Mouse (Mus musculus) CD8-positive naive resting alpha-beta T cell, adult 2 months (primary cell): ENCODE measurements around the gene Fbxo36.
A peak's percentile ranks its signal among the peaks of the same experiment; 100 is the strongest.

Experiments
- DNase-seq, 2 experiments: peaks; one replicate each; pipeline ENCODE4 v3.0.0; 2022; ENCODE audit warnings: low read depth in 2 of 2, low spot score in 2 of 2

Gene Fbxo36

DNA sequence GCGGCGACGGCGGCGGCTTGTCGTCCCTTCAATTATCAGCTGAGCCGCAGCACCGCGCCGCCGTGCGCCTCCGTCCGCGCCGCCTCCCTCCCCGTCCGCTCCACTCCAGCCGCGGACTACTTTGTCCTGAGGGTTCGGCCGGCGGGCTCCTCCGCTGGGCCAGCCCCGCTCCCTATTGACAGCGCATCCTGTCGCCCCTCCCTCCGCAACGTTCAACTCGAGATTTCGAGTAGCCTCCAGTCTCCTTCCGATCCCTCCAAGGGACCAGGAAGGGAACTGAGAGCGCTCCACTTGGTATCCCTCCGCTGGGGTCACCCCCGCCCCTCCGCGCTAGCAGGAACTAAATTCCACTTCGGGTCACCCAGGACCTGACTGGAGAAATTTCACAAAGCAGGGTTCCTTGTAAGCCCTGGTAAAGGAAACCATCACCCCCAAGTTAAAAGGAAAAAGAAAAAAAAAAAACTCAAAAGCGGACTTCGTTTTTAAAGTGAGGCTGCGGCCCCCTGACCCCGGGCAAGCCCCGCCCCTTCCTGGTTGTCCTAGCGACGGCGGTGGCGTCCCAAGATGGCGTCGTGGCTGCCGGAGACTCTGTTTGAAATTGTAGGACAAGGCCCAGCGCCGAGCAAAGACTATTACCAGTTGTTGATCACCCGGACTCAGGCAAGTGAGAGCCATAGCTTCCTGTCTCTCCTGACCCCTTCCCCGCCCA lies at the start of gene Fbxo36:
TSS of gene Fbxo36 (plus strand) at position 533 of the 709 bp plus-strand sequence.
- peak; percentile 84 to 89 for DNase-seq

DNA sequence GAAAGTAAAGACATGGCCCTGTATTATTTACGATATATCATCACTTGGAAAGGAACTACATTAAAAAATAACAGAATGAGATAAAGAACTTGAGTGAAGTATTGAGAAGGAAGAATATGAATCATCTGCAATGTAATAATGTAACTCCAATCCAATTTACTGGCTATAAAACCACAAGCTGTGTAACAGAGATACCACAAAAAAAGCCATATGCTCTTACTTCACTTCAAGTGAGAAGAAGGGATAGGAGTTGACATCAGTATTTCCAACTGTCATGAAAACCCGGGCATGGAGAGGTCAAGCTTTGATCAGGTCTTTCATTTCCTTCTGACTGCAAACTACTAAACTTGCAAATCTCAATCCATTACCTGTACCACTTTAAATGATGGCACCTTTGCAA lies 48.2 kb upstream of the Fbxo36 start:
- no peak for DNase-seq

DNA sequence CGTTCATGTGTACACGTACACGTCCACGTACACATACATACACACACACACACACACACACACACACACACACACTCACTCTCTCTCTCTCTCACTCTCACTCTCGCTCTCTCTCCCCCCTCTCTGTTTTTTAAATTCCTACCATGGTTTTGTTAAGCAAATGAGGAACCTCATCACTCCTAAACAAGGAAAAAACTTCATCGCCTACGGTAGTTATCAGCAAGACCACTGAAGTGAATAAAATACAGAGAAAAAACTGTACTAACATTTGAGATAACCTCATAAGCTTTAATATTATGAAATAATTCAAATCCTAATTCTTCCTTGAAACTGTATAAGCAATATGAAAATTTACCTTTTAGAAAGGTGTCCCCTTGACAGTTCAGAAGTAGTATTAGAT lies 44.3 kb upstream of the Fbxo36 start:
- DNase-seq = no peak

DNA sequence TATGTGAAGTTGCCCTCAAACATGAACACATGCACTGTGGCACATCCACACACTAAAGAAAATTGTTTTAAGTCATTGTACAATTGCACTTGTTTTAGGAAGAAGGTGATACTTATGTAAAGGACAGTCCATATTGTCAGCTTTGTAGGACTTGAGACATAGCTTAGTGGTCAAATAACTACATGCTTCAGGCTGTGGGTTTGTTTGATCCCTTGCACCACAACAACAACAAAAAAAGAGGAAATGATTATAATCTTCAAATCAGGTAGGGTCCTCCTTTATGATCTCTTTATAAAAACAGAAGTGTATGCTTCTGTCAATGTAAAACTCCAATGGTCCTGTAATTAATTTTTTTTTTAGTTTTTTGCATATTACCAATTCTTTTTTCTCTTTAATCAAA lies 40.5 kb upstream of the Fbxo36 start:
- DNase-seq = no peak

DNA sequence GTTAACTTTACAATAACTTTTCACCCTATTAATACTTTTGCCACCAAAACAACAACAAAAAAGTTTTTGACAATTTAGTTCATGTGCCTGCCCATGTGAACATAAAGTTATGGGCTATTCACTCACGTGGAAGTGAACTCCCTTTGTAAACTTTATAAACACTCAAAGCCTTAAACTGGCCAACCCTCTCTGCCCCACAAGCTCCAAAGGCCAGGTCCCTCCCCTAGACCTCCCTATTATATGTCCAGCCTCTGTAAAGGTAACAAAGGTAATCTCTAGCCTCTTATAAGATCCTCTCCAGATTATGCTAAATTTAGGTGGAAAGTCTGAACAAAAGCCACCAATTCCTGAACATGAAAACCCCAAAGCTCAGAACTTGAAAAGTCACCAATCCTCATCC lies 35.9 kb upstream of the Fbxo36 start:
- no peak for DNase-seq

DNA sequence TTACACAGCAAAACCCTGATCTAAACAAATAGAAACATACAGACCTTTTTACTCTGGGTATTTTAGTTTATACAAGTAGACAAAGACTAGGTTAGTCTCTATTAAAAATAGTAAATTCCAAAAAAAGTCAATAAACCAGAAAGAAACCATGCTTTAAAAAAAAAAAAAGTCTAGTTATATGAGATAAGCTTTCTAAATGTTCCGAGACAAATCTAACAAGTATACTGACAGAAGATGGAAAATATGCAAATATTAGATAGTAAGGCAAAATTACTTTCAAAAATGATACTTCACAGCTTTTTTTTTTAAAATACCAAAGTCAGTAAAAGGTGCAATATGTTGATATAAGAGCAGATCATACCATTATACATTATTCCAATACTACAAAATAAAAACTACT lies 22.0 kb upstream of the Fbxo36 start:
- DNase-seq = no peak

DNA sequence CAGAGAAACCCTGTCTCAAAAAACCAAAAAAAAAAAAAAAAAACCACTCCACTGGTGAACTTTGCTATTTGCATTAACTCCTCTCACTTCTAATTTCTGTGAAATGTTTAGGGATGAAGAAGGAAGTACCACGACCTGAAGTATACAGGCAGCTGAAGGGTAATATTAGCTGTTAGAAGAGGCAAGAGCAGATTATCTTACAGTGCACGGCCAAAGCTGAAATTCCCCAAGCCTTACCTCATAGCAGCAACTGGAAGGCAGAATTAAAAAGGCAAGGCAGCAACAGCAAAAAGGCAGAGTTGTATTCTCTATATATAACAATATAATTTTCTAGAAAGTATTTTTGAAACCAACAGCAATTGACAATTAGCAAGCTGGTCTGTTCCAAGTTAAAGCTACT lies 14.6 kb upstream of the Fbxo36 start:
- DNase-seq = no peak

DNA sequence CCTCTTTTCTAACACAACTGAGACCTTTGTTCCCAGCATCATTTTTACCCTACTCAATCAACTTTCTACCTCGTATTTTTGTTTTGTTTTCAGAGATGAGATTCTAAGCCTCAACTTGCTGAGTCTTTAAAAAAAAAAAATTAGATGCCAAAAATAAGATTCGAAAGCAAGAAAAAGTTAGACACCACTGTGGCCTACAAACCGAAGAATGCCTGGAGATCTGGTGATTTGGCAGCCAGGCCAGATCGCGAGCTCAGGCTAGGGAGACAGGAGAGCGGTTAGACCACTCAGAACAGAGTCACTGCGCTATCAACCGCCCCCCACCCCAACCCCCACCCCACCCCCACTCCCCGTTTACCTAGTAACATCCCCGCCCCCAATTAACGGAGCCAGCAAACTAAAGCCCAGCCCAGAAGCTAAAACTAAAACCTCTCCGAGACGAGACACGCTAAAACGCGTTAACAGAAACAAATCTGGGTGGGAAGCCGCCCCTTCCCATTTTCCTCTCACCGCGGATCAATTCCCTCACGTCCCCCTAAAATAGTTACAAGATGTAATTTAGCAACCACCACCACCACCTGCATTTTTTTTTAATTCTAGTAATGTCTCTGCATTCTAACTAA lies 2.0 kb upstream of the Fbxo36 start:
- no peak for DNase-seq

DNA sequence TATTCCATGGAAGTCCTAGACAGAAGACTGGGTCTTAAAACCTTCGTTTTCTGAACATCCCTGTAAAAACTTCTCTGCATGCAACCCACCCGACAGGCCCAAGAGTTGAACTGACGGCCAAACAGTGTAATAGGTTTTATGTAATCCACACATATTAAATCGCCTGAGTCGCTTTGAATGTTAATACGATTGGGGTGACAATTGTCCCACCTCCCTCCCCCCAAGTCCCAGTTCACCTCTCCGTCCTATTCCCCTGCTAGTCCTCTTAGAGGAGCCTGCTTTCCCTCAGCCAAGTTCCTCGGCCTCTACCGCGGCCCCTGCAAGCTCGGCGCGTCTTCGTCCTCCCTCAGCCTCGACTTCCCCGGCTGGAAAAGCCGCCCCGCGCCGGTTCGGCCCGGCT lies 1.5 kb upstream of the Fbxo36 start:
- DNase-seq = no peak

DNA sequence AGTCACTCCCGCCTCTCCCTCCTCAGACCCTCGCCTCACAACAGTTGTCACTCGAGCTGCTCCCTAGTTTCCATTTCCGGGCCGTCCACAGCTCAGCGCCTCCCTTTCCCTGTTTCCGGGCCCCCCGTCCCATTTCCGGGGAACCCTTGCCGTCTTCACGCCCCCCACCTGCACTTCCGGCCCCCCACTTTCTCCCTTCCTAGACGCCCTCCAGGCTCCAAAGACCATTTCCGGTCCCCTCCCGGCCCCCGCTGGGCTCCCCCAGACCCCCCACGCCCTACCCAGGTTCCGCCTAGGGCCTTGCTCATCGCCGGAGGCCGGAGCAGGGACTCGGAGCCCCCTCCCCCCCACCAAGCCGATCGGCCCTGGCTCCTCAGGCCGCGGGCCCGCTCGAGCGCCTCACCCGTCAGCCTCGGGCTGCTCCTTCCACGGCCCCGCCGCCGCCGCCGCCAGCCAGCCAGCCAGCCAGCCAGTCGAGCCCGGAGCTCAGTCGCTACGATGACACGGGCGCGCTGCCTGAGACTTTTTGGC lies 955 bp upstream of the Fbxo36 start:
- DNase-seq = peak; percentile 44 to 55

DNA sequence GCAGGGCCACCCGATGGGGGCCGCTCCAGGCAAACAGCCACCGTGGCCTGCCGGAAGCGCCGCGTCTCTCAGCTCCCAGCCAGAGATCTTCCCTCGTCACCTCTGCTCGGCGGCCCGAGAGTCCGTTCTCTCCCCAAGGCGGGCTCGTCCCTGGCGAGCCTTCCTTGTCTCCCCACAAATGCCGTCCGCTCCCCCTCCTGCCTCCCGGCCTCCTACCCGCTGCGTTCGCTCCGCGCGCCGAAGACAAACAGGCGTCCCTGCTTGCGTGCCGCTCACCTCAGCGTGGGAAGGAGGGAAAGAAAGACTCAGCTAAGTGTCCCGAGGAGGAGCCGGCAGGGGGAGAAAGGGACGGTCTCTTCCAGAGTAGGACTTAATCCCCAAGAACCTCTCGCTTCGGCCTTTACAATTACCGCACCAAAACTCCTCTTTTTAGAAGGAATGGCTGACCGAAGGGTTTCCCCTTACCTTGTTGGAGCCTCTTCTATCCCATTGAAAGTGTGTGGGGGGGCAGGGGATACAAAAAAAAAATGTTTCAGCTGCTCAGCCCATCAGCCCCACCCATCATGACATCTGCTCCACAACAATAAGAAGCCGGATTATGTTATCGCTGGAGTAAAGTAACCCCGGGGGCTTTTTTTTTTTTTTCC lies 500 bp downstream of the Fbxo36 start, which contains the start of gene Trip12:
TSS of gene Trip12 (minus strand) at position 499 of the 647 bp plus-strand sequence.
- no peak for DNase-seq

DNA sequence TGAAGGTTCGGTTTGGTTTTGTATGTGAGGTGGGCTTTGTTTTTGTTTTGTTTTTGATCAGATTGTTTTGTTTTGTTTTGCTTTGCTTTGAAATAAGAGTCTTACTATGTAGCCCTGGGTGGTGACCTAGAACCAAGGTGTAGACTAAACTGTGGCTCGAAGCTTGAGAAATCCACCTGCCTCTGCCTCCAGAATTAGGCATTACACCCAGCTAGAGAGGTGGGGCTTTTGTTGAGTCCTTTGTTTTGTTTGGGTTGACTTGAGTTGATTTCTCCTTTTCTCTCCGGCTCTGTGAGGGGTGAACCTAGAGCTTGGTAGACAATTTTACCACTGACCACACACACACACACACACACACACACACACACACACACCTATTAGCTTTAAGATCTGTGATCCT lies 1.4 kb downstream of the Fbxo36 start:
- DNase-seq = no peak

DNA sequence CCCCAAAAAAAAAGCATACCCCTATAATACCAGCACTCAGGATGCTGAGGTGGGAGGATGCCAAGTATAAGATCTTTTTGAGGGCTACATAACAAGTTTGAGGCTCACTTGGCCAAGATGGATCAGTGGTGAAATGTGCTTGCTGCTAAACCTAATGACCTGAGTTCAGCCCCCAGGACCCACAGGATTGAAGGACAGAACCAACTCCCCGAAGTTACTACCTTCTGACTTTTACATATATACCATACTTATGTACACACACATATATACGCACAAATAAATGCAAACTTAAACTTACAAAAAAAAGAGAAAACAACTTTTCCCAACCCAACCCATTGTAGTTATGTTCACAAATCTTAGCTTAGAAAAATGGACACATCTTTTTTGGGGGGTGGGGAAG lies 3.7 kb downstream of the Fbxo36 start:
- DNase-seq = no peak

DNA sequence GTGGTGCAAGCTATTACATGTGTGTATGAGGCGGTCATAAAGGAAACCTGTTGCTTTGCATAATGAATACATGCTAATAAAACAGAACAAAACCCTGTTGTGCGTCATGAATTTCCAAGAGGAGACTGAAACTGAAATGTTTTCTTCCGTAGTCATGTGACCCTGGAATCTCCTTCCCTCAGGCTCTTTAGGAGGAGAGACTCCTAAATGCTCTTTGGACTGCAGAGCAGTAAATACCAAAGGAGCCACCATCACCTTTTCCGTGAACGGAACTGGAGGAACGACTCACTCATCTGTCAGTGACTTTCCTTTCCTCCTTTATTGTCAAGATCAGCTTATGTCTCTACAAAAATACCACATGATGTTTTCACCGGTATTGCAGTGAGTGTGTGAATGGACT lies 8.1 kb downstream of the Fbxo36 start:
- no peak for DNase-seq

DNA sequence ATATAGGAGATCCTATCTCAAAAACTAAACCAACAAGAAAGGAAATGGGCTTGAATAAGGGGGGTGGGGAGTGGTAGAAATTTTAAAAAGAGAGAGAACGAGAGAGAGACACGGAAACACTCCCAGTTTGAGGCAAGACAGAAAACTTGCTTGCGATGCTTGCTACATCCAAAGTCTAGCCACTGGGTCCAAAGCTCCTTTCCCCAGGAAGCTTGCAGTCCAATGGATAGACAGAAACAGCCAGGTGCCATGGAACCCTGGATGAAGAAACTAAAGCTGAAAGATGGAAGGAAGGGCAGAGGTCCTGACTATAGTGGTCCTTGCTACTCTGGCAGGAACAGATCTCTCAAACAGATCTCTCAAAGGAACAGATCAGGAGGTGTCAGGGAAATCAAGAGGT lies 8.7 kb downstream of the Fbxo36 start:
- DNase-seq = no peak

DNA sequence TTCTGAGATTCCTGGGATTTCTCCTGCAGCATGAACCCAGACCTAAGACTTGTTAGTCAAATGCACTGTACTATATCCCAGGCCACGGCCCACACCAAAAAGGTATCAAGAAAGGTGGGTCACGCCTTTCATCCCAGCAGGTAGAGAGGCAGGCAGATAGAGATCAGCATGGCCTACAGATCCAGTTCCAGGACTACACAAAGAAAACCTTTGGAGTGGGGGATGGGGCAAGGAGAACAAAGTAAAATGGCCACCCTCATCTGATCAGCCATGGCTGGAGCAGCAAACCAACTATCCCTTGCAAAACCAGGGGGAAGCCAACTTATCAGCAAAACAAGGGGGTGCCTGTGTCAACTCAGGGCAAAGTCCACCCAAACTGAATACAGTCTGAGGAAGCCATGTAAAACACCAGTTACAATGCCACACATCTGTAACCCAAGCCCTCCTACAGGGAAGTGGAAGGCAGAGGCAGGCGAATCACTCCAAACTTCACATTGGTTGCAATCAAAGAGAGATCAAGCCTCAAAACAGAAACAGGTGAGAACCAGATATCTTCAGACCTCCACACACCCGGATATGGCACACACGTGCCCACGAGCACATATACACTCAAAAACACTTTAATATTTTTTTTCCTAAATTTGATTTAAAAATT lies 9.3 kb downstream of the Fbxo36 start:
- DNase-seq = no peak

DNA sequence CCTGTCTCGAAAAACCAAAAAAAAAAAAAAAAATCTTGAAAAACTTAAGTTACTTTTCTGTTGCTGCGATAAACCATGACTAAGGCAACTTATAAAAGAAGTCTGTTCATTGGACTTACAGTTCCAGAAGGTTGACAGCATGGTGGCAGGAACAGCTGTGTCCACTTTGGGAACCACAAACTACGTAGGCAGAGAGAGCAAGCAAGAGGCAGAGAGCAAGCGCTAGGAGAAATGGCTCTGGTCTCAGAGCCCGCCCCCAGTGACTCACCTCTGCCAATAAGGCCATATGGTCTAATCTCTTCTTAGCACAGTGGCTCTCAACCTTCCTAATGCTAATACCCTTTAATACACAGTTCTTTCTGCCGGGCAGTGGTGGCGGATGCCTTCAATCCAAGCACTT lies 10.2 kb downstream of the Fbxo36 start:
- no peak for DNase-seq

DNA sequence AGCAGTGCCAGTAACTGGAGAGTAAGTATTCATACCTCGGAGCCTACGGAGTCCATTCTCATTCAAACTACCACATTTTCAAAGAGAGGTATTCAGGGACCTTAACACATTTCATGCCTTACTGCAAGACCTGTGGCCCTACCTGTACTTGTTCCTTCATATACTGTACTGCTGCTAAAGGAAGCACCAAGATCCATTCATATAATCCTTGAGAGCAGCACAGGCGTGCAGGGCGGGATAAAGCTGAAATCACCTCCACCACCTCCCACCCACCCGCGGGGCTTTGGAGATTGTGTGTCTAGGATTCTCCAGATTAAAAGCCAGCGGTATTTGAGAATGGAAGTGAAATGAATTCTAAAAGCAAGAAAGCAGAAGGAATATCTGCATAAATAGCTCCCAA lies 10.8 kb downstream of the Fbxo36 start:
- no peak for DNase-seq

DNA sequence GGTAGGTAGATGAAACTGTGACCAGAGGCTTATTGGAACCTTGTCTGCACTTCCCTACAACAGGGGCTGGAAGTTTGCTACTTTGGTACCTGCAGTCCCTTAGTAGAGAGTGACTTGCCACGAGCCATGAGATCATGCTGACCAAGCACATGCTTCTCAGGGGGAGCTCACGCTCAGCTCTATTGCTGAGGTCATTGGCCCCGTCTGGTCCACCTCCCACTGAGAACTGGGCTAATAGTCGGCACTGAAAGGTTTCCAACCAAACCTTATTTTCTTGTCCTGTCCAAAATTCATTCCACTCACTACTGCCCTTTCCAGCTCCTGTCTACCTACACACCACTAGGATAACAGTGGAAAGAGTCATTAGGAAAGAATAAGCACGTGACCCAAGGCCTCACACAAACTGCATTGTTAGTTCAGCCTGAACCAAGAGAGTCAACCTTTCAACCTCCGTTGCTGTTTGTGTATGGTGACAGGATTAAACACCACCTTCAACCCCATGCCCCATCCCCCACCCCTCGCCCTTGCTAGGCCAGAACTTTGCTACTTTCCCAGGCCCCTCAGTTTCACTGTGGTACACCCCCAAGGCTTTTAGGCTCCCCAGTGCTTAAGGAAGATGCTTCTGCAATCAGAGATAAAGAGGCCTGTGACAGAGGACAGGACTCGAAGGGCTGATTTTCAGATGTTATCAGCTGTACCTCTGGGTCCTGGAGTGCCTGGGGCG lies 12.0 kb downstream of the Fbxo36 start:
- DNase-seq = no peak

DNA sequence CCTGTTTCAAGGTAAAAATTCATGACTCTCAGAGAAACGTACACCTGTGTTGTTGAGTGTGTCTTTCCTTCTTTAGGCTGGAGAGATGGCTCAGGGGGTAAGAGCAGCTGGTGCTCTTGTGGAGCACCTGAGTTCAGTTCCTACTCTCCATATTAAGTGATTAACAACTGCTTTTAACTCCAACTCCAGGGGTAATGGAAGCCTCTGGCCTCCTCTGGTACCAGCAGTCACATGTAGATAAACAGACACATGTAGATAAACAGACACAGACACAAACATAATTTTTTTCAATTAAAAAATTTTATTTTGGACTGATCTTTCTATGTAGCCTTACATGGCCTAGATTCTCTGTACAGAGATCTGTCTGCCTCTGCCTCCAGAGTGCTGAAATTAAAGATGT lies 14.1 kb downstream of the Fbxo36 start:
- DNase-seq = no peak

DNA sequence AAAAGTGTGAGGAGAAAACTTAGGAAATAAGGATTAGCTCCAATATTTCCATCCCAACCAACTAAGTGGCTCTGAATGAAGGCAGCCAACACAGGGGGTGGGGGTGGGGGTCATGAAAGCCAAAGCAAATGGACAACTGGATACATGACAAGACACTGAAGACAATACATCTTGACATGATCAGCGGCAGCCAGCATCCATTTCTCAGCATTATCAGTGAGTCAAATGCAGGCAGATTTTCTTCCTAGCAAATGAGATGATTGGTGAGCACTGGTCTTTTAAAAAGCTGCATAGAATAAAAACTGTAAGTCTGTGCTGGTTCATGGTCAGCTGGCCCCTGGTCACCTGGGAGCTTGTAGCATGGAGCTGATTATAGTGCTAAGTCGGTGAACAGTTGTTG lies 15.3 kb downstream of the Fbxo36 start:
- DNase-seq = no peak
